Mouse (Mus musculus) liver, adult 2 months (tissue): ENCODE data around the gene Arfgef3.

Experiments
- CTCF ChIP-seq: fragments of 200-500 bp; IDR thresholded peaks from 2 replicates; pipeline ENCODE4 v1.5.1; 2011; ENCODE audit warnings: low read depth, low read length, control low read depth
- POLR2A ChIP-seq: fragments of 200-500 bp; IDR thresholded peaks from 2 replicates; pipeline ENCODE4 v1.6.1; 2011; ENCODE audit warnings: low read length, control low read depth; ENCODE audit not compliant: insufficient read depth; ENCODE audit errors: extremely low read depth

DNA sequence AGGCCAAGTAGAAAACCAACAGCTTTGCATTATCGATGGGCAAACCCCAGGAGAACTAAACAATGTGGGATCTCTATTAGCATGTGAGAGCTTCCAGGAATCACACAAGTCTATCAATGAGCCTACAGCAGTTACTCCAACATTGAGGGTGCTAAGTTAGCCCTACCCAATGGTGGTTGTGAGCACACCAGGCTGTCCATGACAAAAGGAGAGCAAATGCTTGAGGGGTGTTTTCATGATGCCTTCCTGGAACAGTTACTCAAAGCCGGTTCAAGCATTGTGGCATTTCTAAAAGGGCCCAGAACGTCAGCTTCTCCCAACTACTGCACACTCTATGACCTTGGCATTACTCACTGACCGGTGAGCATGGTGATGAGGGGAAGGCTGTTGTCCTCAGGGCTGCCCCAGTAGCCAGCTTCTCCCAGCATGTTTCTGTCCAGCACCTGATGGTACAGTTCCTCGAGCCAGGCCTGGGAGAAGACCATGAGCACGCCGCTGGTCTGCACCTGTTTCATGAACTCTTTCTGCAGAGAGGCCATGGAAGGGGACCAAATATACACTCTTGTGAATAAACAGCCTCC, 109.3 kb downstream of the Arfgef3 start:
- TF ChIP-seq POLR2A (no peak), CTCF (no peak)
